Mouse (Mus musculus): ENCODE data around the gene Nop9.

The Nop9 gene

GRCm38 (mm10) chr14:55745180-55745860, at the start of gene Nop9, which contains the start of gene Dhrs1:
Nop9 (plus strand) TSS chr14:55745693.
Dhrs1 (minus strand) TSS chr14:55745690.
- DNase-seq: peak; percentile 89 to 92

GRCm38 (mm10) chr14:55697226-55697625, 48.3 kb upstream of the Nop9 start:
- DNase-seq: no peak

- no peak for DNase-seq
Measured at GRCm38 (mm10) chr14:55701131-55701530, 44.4 kb upstream of the Nop9 start.

- no peak for DNase-seq
Measured at GRCm38 (mm10) chr14:55702761-55703160, 42.7 kb upstream of the Nop9 start.

- DNase-seq: no peak
Measured at GRCm38 (mm10) chr14:55706051-55706600, 39.4 kb upstream of the Nop9 start.

GRCm38 (mm10) chr14:55707397-55707796, 38.1 kb upstream of the Nop9 start:
- no peak for DNase-seq

- DNase-seq: no peak
Measured at GRCm38 (mm10) chr14:55709509-55709908, 36.0 kb upstream of the Nop9 start.

- no peak for DNase-seq
Measured at GRCm38 (mm10) chr14:55711786-55712185, 33.7 kb upstream of the Nop9 start.

- no peak for DNase-seq
Measured at GRCm38 (mm10) chr14:55713007-55713728, 32.3 kb upstream of the Nop9 start.

GRCm38 (mm10) chr14:55713729-55714122, 31.8 kb upstream of the Nop9 start, which contains the start of gene Tgm1:
Tgm1 (minus strand) TSS chr14:55713926.
- no peak for DNase-seq

- DNase-seq: no peak
Measured at GRCm38 (mm10) chr14:55714893-55715292, 30.6 kb upstream of the Nop9 start.

- DNase-seq: no peak
Measured at GRCm38 (mm10) chr14:55716271-55716670, 29.2 kb upstream of the Nop9 start.

GRCm38 (mm10) chr14:55716884-55717283, 28.6 kb upstream of the Nop9 start:
- DNase-seq: no peak

- DNase-seq: no peak
Measured at GRCm38 (mm10) chr14:55719737-55720136, 25.8 kb upstream of the Nop9 start.

GRCm38 (mm10) chr14:55720666-55721065, 24.8 kb upstream of the Nop9 start:
- DNase-seq: no peak

GRCm38 (mm10) chr14:55721076-55721475, 24.4 kb upstream of the Nop9 start:
- DNase-seq: peak in 1 of 2 experiments; percentile 19

- peak; percentile 96 to 97 for DNase-seq
Measured at GRCm38 (mm10) chr14:55721700-55722437, 23.6 kb upstream of the Nop9 start, which contains the start of gene Rabggta. Rabggta (minus strand) TSS chr14:55722263.

GRCm38 (mm10) chr14:55722438-55722945, 23.0 kb upstream of the Nop9 start:
- no peak for DNase-seq

GRCm38 (mm10) chr14:55723433-55723832, 22.1 kb upstream of the Nop9 start:
- no peak for DNase-seq

- DNase-seq: no peak
Measured at GRCm38 (mm10) chr14:55724411-55724871, 21.1 kb upstream of the Nop9 start.

GRCm38 (mm10) chr14:55726261-55726660, 19.2 kb upstream of the Nop9 start:
- no peak for DNase-seq

- DNase-seq: no peak
Measured at GRCm38 (mm10) chr14:55727889-55728685, 17.4 kb upstream of the Nop9 start.

Data from cerebellum, postnatal 25 days (tissue).